Mouse (Mus musculus): ENCODE data around the gene Fam69b.

DNA sequence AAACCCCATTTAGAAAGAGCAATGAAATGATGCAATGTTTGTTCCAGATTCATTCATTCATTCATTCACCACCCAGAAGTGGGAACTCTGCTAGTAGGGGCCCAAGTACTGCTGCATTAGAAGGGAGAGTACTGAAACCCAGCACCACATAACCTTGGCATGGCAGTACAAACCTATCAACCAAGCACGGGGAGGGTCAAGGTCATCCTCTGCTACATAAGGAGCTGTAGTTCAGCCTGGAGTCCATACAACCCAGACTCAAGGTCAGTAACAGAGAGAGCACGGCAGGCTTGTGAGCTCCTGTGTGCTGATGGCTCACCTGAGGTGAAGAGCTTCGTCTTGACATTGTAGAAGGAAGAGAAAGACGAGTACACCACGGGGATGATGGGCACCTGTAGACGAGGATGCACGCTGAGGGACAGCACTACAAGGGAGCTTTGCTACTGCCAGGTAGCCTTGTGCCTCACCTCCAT, 33.8 kb upstream of the Fam69b start:
- no peak for TF ChIP-seq CTCF (IDR thresholded peaks at IDR 0.05; ENCODE audit: borderline replicate concordance, extremely low read depth, insufficient read depth, insufficient read length)
- no peak for TF ChIP-seq POLR2A (IDR thresholded peaks at IDR 0.05; ENCODE audit: borderline replicate concordance, extremely low read depth, insufficient read depth, insufficient read length, poor library complexity, severe bottlenecking)
